Mouse (Mus musculus) heart, postnatal 36 days (tissue): ENCODE data around the gene Trim71. TPM values are rescaled to one million over a fixed set of nuclear protein-coding genes. Genes with fewer than 3 reads are reported as not detected.
A peak's percentile ranks its signal among the peaks of the same experiment; 100 is the strongest.

Source experiments
- DNase-seq, 2 experiments: peaks; one replicate each; pipeline ENCODE4 v3.0.0; 2021 to 2022
- intact Hi-C: fragments of 180-260 bp; cut with DNase I; formaldehyde crosslinking; loops from one replicate; pipeline ENCODE4 v1.15.1; 2025
- total RNA-seq, 2 experiments: library from RNA; stranded (reverse); gene quantifications; 2 replicates each; pipeline ENCODE4 v1.2.3; 2021

The Trim71 gene
- not detected for total RNA-seq

DNA sequence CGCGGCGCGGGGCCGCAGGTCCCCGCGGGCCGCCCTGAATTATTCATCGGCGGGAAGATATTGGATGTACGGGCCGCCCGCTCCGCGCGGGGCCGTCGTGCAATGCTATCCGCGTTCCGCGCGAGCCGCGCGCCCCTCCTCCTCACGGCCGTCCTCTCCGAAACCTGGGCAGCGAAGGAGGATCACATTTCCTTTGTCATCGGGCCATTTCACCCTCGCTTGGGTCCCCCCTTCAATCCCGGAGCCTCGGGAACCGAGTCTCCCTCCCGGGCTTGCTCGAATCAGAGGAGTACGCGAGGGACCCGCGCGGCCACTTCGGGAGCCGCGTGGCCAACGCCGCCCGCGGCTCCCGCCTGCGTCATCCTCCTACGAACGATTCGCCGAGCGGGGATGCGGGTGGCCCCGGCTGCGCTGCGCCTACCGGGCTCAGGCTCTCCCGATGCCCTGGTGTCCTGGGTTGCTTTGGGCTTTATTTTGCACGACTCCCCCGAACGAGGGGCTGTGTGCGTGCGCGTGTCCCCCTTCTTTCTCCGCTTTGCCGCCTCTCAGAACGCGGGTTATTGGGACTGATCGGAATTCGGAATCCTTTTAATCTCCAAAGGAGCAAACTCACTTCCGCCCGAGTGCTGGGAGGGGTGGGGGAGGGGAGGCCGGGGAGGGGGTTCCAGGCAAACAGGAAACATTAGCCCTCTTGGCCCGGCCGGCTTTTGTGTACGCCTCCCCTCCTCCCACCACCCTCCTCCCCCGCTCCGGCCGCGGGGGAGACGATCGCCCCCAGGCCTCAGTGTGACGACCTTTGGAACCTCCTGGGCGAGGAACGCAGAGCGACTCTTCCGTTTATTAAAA, at the start of gene Trim71:
TSS of gene Trim71 (minus strand) at position 609 of the 846 bp plus-strand sequence.
- intact Hi-C loops: no loop called here
- no peak for DNase-seq

DNA sequence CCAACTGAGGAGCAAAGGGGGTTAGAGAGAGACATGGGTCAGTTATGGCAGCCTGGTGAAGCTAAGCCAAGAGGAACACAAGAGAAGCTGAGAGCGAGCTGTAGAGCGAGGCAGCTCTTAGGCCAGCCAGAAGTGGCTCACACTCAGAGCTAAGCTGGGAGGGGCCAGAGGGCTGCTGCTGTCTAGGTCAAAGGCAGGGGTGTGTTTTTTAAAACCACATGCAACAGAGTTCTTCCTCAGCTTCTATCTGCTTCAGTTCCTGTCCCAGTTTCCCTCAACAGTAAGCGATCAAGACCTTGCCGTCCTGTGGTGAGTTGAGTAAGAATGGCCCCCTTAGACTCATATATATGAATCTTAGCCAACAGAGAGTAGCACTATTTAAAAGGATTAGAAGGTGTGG, 48.9 kb upstream of the Trim71 start:
- intact Hi-C loops: no loop called here
- no peak for DNase-seq

- intact Hi-C loops: no loop called here
- DNase-seq: no peak
These were observed 48.4 kb upstream of the Trim71 start for GRCm38 (mm10) chr9:114612566-114612965.

DNA sequence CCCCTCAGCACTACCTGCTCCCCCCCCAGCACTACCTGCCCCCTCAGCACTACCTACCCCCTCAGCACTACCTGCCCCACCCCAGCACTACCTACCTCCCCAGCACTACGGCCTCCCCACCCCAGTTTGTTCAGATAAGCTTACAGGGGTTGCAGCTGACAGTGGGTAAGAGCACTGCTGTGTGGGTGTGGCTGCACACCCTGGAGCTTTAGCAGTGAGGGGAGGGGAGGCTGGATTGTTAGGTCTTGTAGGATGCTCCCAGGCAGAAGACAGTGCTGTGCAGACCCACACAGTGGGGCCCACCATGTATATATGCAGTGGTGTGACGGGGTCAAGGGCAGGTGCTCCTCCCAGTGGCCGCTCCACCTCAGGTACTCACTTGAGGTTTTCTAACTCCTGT, 46.1 kb upstream of the Trim71 start:
- intact Hi-C loops: no loop called here
- DNase-seq: no peak

GRCm38 (mm10) chr9:114603876-114604540, 39.8 kb upstream of the Trim71 start:
- intact Hi-C loops: no loop called here
- no peak for DNase-seq

- intact Hi-C loops: no loop called here
- DNase-seq: no peak
These were observed 36.9 kb upstream of the Trim71 start for GRCm38 (mm10) chr9:114601096-114601495.

- intact Hi-C loops: no loop called here
- DNase-seq: no peak
These were observed 20.8 kb upstream of the Trim71 start for GRCm38 (mm10) chr9:114585017-114585345.

- intact Hi-C loops: loop anchor here (5.0 kb wide), 1 partner anchor 167 kb away; no protein-coding TSS in a partner anchor
- no peak for DNase-seq
These were observed 20.2 kb upstream of the Trim71 start for GRCm38 (mm10) chr9:114584183-114585016.

- peak; percentile 70 to 74 for DNase-seq
- intact Hi-C loops: loop anchor here (5.0 kb wide), 1 partner anchor 166 kb away; no protein-coding TSS in a partner anchor
These were observed 19.6 kb upstream of the Trim71 start for GRCm38 (mm10) chr9:114583812-114584182.

GRCm38 (mm10) chr9:114578646-114579045, 14.5 kb upstream of the Trim71 start:
- intact Hi-C loops: no loop called here

GRCm38 (mm10) chr9:114576001-114576400, 11.8 kb upstream of the Trim71 start:
- DNase-seq: no peak
- intact Hi-C loops: no loop called here

More at GRCm38 (mm10) chr9:114578646-114579045, 14.5 kb upstream of the Trim71 start:
- no peak for DNase-seq

- intact Hi-C loops: no loop called here
- DNase-seq: no peak
These were observed 9.4 kb upstream of the Trim71 start for GRCm38 (mm10) chr9:114573528-114573927.

GRCm38 (mm10) chr9:114568682-114569474, 4.7 kb upstream of the Trim71 start:
- DNase-seq: no peak

GRCm38 (mm10) chr9:114564667-114565066, 498 bp upstream of the Trim71 start:
- intact Hi-C loops: no loop called here

More at GRCm38 (mm10) chr9:114568682-114569474, 4.7 kb upstream of the Trim71 start:
- intact Hi-C loops: no loop called here

GRCm38 (mm10) chr9:114562919-114563751, 1.0 kb downstream of the Trim71 start:
- intact Hi-C loops: no loop called here
- DNase-seq: no peak

More at GRCm38 (mm10) chr9:114564667-114565066, 498 bp upstream of the Trim71 start:
- DNase-seq: no peak

DNA sequence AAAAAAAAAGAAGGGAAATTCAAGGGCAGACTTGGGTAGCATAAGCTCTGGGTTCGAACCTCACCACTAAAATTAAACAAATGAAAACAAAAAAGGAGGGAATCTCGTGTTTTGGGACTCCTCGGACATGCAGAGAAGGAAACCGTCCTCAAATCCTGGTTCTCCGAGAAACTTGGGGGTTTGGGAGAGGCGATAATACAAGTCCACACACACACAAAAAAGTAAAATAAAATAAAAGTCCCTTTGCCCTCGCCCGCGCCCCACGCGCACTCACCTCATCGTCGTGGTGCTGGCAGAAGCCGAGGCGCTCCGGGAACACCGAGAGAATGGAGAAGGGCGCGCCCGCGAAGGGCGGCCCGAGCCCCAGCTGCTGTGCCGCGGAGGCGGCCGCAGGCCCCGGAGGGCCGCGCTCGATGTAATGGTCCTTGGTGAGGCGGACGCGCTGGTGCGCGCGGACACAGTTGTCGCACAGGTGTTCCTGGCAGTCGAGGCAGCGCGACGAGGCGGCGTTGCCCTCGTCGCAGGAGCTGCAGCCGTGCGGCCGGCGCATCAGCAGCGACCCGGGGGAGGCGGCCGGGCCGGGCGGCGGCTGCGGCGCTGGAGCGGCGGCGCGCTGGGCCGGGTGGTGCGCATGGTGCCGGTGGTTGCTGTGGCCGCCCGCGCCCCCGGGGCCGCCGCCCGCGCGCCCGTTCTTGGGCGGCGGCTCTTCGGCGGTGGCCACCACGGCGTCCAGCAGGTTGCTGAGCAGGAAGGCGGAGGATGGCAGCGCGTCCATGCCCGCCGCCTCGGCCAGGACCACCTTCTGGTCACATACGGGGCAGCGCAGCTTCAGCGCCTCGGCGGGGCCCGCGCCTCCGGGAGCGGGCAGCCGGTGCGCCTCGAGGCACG, 1.9 kb downstream of the Trim71 start:
- no peak for DNase-seq
- intact Hi-C loops: no loop called here

GRCm38 (mm10) chr9:114561671-114561971, 2.5 kb downstream of the Trim71 start:
- intact Hi-C loops: no loop called here
- no peak for DNase-seq
